Mouse (Mus musculus) midbrain, embryonic 13.5 days (tissue): ENCODE results near the gene Creb3l1. TPM values are rescaled to one million over a fixed set of nuclear protein-coding genes. Genes with fewer than 3 reads are reported as not detected.

Experiments
- microRNA-seq: library from miRNA; unstranded; fragments of <30 nt; microRNA quantifications from one replicate; pipeline ENCODE4, GENCODE M21; 2016
- polyA plus RNA-seq: library from polyadenylated mRNA; unstranded; fragments of >200 nt; fragmentation: Nextera tagmentation; extraction: Ambion mirVana; gene quantifications from 2 replicates; pipeline ENCODE4 v1.2.1, GENCODE M21; 2015

Gene Creb3l1
- polyA plus RNA-seq, 1 experiment from 2014 or later, result 1.2 TPM

Small RNA genes lying within 50 kb of the gene (microRNA-seq; reads per million reads assigned to microRNA genes)
- not detected for gene Mir6999

Other genes starting within 250 kb of the Creb3l1 start
- gene Chrm4, start 97.3 kb downstream of the Creb3l1 start, polyA plus RNA-seq, result 0.36 and 0.54 TPM in 2 replicates
- 322 and 354 TPM in 2 replicates for gene Mdk, start 92.2 kb downstream of the Creb3l1 start, polyA plus RNA-seq
- gene Gm9821, start 78.8 kb downstream of the Creb3l1 start, polyA plus RNA-seq, result 0.38 TPM in 1 of 2 replicates, not detected in the other
- gene Dgkz, start 48.6 kb downstream of the Creb3l1 start, polyA plus RNA-seq, result 21.4 and 26.4 TPM in 2 replicates
- gene Phf21a, start 68.6 kb upstream of the Creb3l1 start, polyA plus RNA-seq, result 44.6 and 48.8 TPM in 2 replicates